ENCODE assay signal across 24 mouse cellular contexts in the genomic region with DNA sequence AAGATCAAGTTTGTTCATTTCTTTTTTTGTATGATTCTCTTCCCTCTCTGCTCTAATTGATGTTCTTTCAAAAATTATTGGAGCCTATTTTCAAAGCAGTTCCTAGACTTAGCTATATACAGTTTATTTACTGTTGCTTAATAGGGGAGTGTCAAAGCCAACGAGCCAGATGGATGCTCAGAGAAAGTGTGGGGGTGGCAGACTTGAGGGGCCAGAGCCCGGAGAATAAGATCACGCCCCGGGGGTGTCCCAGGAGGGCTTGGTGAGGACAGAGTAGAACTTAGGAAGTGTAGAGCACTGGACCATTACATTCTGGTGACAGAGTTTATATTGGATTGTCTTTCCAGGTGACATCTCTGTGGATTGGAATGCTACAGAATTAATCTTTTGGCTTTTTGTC. TPM values are rescaled to one million over a fixed set of nuclear protein-coding genes. Genes with fewer than 3 reads are reported as not detected.
"Had no signal": no experiment of that assay in that cellular context is flagged by ENCODE, and none has a peak within 500 bp of the region (broad histone marks: within the 10 kb centered on the region; RNA-seq: fewer than 3 reads in every experiment).

No protein-coding gene starts in this region.

- H3K27ac ChIP-seq: liver, embryonic 13.5 days; midbrain, embryonic 10.5 days; midbrain, embryonic 13.5 days; neural tube, embryonic 13.5 days; stomach, postnatal 0 days had no signal

- DNase-seq: kidney, adult 2 months; kidney, postnatal 10 days; kidney, postnatal 36 days; layer of hippocampus, adult 9-11 months; liver, embryonic 13.5 days; lung, embryonic 14.5 days; retina, postnatal 1 day; right cerebral cortex, postnatal 25 days; thymus, adult 2 months; thymus, postnatal 25 days had no signal

- H3K4me3 ChIP-seq: liver, embryonic 13.5 days; megakaryocyte, embryonic 14.5 days; midbrain, embryonic 10.5 days; midbrain, embryonic 13.5 days; myocyte; neural tube, embryonic 13.5 days had no signal

- H3K36me3 ChIP-seq: midbrain, embryonic 13.5 days; neural tube, embryonic 13.5 days had no signal

- H3K27me3 ChIP-seq: liver, embryonic 13.5 days; megakaryocyte, embryonic 14.5 days; midbrain, embryonic 13.5 days; neural tube, embryonic 13.5 days had no signal

RNA-seq across cellular contexts. Expression of a gene that starts 51.1 kb away (rescaled TPM):
- total RNA-seq: liver, adult 2 months; monocyte, adult 5-6 weeks had no signal
- polyA plus RNA-seq: liver, adult 2 months had no signal

RNA-seq across cellular contexts. Expression of a gene that starts 51.5 kb away (rescaled TPM):
- total RNA-seq: liver, adult 2 months; monocyte, adult 5-6 weeks; neutrophil, adult 5-6 weeks had no signal
- polyA plus RNA-seq: intestine, embryonic 14.5 days; intestine, postnatal 0 days; kidney, embryonic 14.5 days; liver, adult 2 months; liver, embryonic 13.5 days; liver, embryonic 16.5 days; lung, embryonic 14.5 days; stomach, embryonic 14.5 days; thymus, adult 2 months had no signal
